Mouse (Mus musculus): Measurements from ENCODE around the gene Siah3.

Gene Siah3

GRCm38 (mm10) chr14:75519668-75520067 is 63.9 kb downstream of the Siah3 start:
- DNase-seq (ENCODE audit: extremely low read depth, low read depth) = no peak

- DNase-seq (ENCODE audit: extremely low read depth, low read depth) = peak; percentile 67
These were observed 68.9 kb downstream of the Siah3 start for GRCm38 (mm10) chr14:75524648-75525047.

- no peak for DNase-seq (ENCODE audit: extremely low read depth, low read depth)
These were observed 69.8 kb downstream of the Siah3 start for GRCm38 (mm10) chr14:75525376-75526145.

- no peak for DNase-seq (ENCODE audit: extremely low read depth, low read depth)
These were observed 71.8 kb downstream of the Siah3 start for GRCm38 (mm10) chr14:75527464-75528190.

- DNase-seq (ENCODE audit: extremely low read depth, low read depth) = no peak
These were observed 75.1 kb downstream of the Siah3 start for GRCm38 (mm10) chr14:75530815-75531353.

GRCm38 (mm10) chr14:75539205-75539604 is 83.4 kb downstream of the Siah3 start:
- no peak for DNase-seq (ENCODE audit: extremely low read depth, low read depth)

GRCm38 (mm10) chr14:75540216-75540995 is 84.6 kb downstream of the Siah3 start:
- DNase-seq (ENCODE audit: extremely low read depth, low read depth) = no peak

- DNase-seq (ENCODE audit: extremely low read depth, low read depth) = no peak
These were observed 85.2 kb downstream of the Siah3 start for GRCm38 (mm10) chr14:75540996-75541350.

GRCm38 (mm10) chr14:75541731-75542130 is 85.9 kb downstream of the Siah3 start:
- DNase-seq (ENCODE audit: extremely low read depth, low read depth) = no peak

- no peak for DNase-seq (ENCODE audit: extremely low read depth, low read depth)
These were observed 106.0 kb downstream of the Siah3 start for GRCm38 (mm10) chr14:75561577-75562331.

- DNase-seq (ENCODE audit: extremely low read depth, low read depth) = no peak
These were observed 109.9 kb downstream of the Siah3 start for GRCm38 (mm10) chr14:75565534-75566140.

GRCm38 (mm10) chr14:75566303-75566702 is 110.5 kb downstream of the Siah3 start:
- DNase-seq (ENCODE audit: extremely low read depth, low read depth) = no peak

GRCm38 (mm10) chr14:75579010-75579409 is 123.2 kb downstream of the Siah3 start:
- DNase-seq (ENCODE audit: extremely low read depth, low read depth) = peak; percentile 52
